22 mouse cellular contexts compared by ENCODE assay signal in the genomic region with DNA sequence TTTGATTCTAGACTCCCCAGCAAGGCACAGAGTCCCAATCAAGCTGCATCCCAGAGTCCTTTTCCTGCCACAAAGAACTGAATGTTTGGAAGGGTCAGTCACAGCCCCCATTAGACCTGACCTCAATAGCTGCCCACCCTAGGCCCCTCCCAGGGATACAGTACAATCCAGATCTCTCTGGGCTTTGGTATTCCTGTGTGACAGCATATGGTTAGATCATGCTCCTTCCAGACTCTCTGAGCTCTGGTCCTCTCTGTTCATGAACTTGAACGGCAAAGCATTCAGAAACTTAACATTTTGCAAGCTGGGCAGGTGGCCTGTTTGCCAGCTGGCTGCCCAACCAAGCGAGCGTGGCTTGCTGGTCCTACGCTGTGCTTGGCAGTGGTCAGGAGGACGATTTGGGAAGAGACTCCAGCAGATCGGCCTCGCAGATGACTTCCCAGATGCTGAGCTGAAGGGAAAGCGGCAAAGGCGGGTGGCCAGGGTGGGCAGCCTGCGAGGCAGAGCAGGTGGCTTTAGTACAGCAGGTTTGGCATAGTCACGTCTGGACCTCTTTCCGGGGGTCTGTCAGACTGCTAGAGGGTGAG. TPM values are rescaled to one million over a fixed set of nuclear protein-coding genes. Genes with fewer than 3 reads are reported as not detected.
A peak's percentile ranks its signal among the peaks of the same experiment; 100 is the strongest.
DNase-seq lines count a peak whose midpoint lies in the region; ATAC-seq and TF ChIP-seq lines count a peak whose summit lies in the region.
"Had no signal": no experiment of that assay in that cellular context is flagged by ENCODE, and none has a peak within 500 bp of the region (broad histone marks: within the 10 kb centered on the region; RNA-seq: fewer than 3 reads in every experiment).

No protein-coding gene starts in this region.

- no peak for TF ChIP-seq CTCF in brain, embryonic 14.5 days (IDR thresholded peaks at IDR 0.05; ENCODE audit: borderline replicate concordance, extremely low read depth, insufficient read depth, insufficient read length)

- peak overlapping the region; percentile 14; the same call in 1 of the 2 replicates for H3K27ac ChIP-seq in hindbrain, embryonic 16.5 days (ENCODE audit: low read depth, low read length)
- H3K27ac ChIP-seq in hindbrain, embryonic 14.5 days: no peak overlapping the region
- H3K27ac ChIP-seq: heart, embryonic 10.5 days; intestine, embryonic 15.5 days; kidney, embryonic 15.5 days; neural tube, embryonic 12.5 days; stomach, postnatal 0 days had no signal

- peaks cover 21% of the 10 kb centered on the region for H3K4me1 ChIP-seq in hindbrain, embryonic 16.5 days (ENCODE audit: control insufficient read depth, insufficient read depth, low read depth, low read length)
- peaks cover 22% of the 10 kb centered on the region for H3K4me1 ChIP-seq in hindbrain, embryonic 14.5 days (replicated peaks; ENCODE audit: control insufficient read depth, insufficient read depth, low read length)
- H3K4me1 ChIP-seq: megakaryocyte, embryonic 14.5 days had no signal

- ATAC-seq in hindbrain, embryonic 16.5 days: peak; percentile 79
- no peak; the same call in 1 of the 2 replicates for ATAC-seq in hindbrain, embryonic 14.5 days (ENCODE audit: low FRiP score)
- ATAC-seq: activated CD4-positive, CD25-positive, alpha-beta regulatory T cell, adult 4 months; intestine, embryonic 15.5 days; Patski had no signal

- H3K9me3 ChIP-seq in hindbrain, embryonic 16.5 days (ENCODE audit: control insufficient read depth, low read length): no peaks in the 10 kb centered on the region
- no peaks in the 10 kb centered on the region for H3K9me3 ChIP-seq in hindbrain, embryonic 14.5 days (ENCODE audit: control insufficient read depth, low read length)
- H3K9me3 ChIP-seq: heart, embryonic 10.5 days; intestine, embryonic 15.5 days; kidney, embryonic 15.5 days; megakaryocyte, embryonic 14.5 days; neural tube, embryonic 12.5 days had no signal

- H3K36me3 ChIP-seq in hindbrain, embryonic 16.5 days (ENCODE audit: control insufficient read depth, insufficient read depth, low read length): no peaks in the 10 kb centered on the region
- H3K36me3 ChIP-seq in hindbrain, embryonic 14.5 days (replicated peaks; ENCODE audit: control insufficient read depth, insufficient read depth): no peaks in the 10 kb centered on the region
- H3K36me3 ChIP-seq: heart, embryonic 10.5 days; intestine, embryonic 15.5 days; kidney, embryonic 15.5 days; neural tube, embryonic 12.5 days had no signal

- no peak overlapping the region for H3K4me2 ChIP-seq in hindbrain, embryonic 16.5 days (ENCODE audit: low read length)
- H3K4me2 ChIP-seq in hindbrain, embryonic 14.5 days (replicated peaks): no peak overlapping the region
- H3K4me2 ChIP-seq: intestine, embryonic 15.5 days; kidney, embryonic 15.5 days; neural tube, embryonic 12.5 days had no signal

- no peak for TF ChIP-seq POLR2A in brain, embryonic 14.5 days (IDR thresholded peaks at IDR 0.05; ENCODE audit: borderline replicate concordance, extremely low read depth, insufficient read depth, insufficient read length, poor library complexity, severe bottlenecking)

- no peak overlapping the region for H3K9ac ChIP-seq in hindbrain, embryonic 16.5 days (ENCODE audit: low read depth, low read length)
- H3K9ac ChIP-seq in hindbrain, embryonic 14.5 days: no peak overlapping the region
- H3K9ac ChIP-seq: intestine, embryonic 15.5 days; kidney, embryonic 15.5 days; neural tube, embryonic 12.5 days had no signal

- H3K27me3 ChIP-seq in hindbrain, embryonic 16.5 days (replicated peaks; ENCODE audit: control insufficient read depth, insufficient read depth, low read length): no peaks in the 10 kb centered on the region
- no peaks in the 10 kb centered on the region; the same call in 1 of the 2 replicates for H3K27me3 ChIP-seq in hindbrain, embryonic 14.5 days (ENCODE audit: control insufficient read depth, insufficient read depth, low read length)
- H3K27me3 ChIP-seq: intestine, embryonic 15.5 days; neural tube, embryonic 12.5 days; Patski had no signal

- H3K4me3 ChIP-seq in hindbrain, embryonic 16.5 days (ENCODE audit: low read length): no peak overlapping the region
- H3K4me3 ChIP-seq in hindbrain, embryonic 14.5 days (replicated peaks; ENCODE audit: low read length): no peak overlapping the region
- H3K4me3 ChIP-seq: heart, embryonic 10.5 days; intestine, embryonic 15.5 days; kidney, embryonic 15.5 days; megakaryocyte, embryonic 14.5 days; neural tube, embryonic 12.5 days had no signal

- DNase-seq in hindbrain, embryonic 14.5 days (ENCODE audit: low spot score): no peak
- peak; percentile 54 for DNase-seq in brain, embryonic 14.5 days (ENCODE audit: low read depth)
- DNase-seq in cerebellum, adult 11-12 months: peak; percentile 61
- peak; percentile 69 to 76 for DNase-seq in cerebellum, postnatal 25 days
- no peak for DNase-seq in frontal cortex, postnatal 36 days (ENCODE audit: low spot score in 2 of 2)
- DNase-seq in adrenal gland, adult (ENCODE audit: inconsistent age in 2 of 2, low spot score in 1 of 2): no peak
- DNase-seq: adrenal gland, postnatal 36 days; gastrocnemius, postnatal 25 days; heart, postnatal 10 days; layer of hippocampus, postnatal 36 days; lung, postnatal 10 days; right cerebral cortex, postnatal 14 days; thymus, postnatal 14 days had no signal

- 68% methylated on average over 12 of the region's 12 CpGs for WGBS in hindbrain, embryonic 16.5 days
- WGBS in hindbrain, embryonic 14.5 days: 72% methylated on average over 12 of the region's 12 CpGs

RNA-seq across cellular contexts. Expression of gene Aldh1b1, which starts 58.0 kb away (rescaled TPM):
- 20.8 and 22.5 TPM in 2 replicates for polyA plus RNA-seq in hindbrain, embryonic 16.5 days (2015; fragmentation: Nextera tagmentation; extraction: Ambion mirVana)
- 9.6 and 10.8 TPM in 2 replicates for polyA plus RNA-seq in hindbrain, embryonic 14.5 days (2014; fragmentation: Nextera tagmentation; extraction: Ambion mirVana)
- polyA plus RNA-seq in brain, embryonic 14.5 days (2012; rRNA removed): 9.8 and 11.4 TPM in 2 replicates

Comparison
In these comparisons a context has a peak if more than half of its experiments do, and no peak if none do; other contexts are left out.
1. DNase-seq: peak in brain, embryonic 14.5 days (single experiment), cerebellum, adult 11-12 months (single experiment) and cerebellum, postnatal 25 days (2 of 2); none in hindbrain, embryonic 14.5 days (single experiment), frontal cortex, postnatal 36 days (0 of 2) and adrenal gland, adult (0 of 2).